Mouse (Mus musculus) limb, embryonic 14.5 days (tissue): ENCODE results near the gene Nrap. TPM values are rescaled to one million over a fixed set of nuclear protein-coding genes. Genes with fewer than 3 reads are reported as not detected.
"Not testable (repeated sequence)": the region's sequence is repeated elsewhere in the genome, so short reads cannot be mapped to it uniquely, and the experiment has no call there.

Experiments used
- ATAC-seq: fragments of 200-750 bp; cut with Nextera tagmentation; 2 replicates; pipeline ENCODE4 v1.8.0; 2017; ENCODE audit warnings: low read depth, moderate number of reproducible peaks, moderate TSS enrichment; ENCODE audit not compliant: low FRiP score
- DNase-seq: peaks from one replicate; pipeline ENCODE4 v3.0.0-alpha.2; 2015; ENCODE audit warnings: low spot score
- H3K27ac ChIP-seq: fragments of 300-500 bp; sonication (generic); replicated peaks from 2 replicates; pipeline ENCODE4 v1.5.1; 2014; ENCODE audit warnings: low read depth, mild to moderate bottlenecking, low read length, moderate library complexity, mixed read lengths
- H3K27me3 ChIP-seq: fragments of 300-500 bp; sonication (generic); 2 replicates; pipeline ENCODE4 v1.6.1; 2014; ENCODE audit warnings: low read length, mixed read lengths; ENCODE audit not compliant: control insufficient read depth, insufficient read depth
- H3K36me3 ChIP-seq: fragments of 300-500 bp; sonication (generic); 2 replicates; pipeline ENCODE4 v1.6.1; 2014; ENCODE audit warnings: mild to moderate bottlenecking, low read length, moderate library complexity, mixed read lengths; ENCODE audit not compliant: control insufficient read depth, insufficient read depth
- H3K4me1 ChIP-seq: fragments of 300-500 bp; sonication (generic); 2 replicates; pipeline ENCODE4 v1.6.1; 2014; ENCODE audit warnings: antibody characterized with exemption, low read length, mixed read lengths; ENCODE audit not compliant: control insufficient read depth, insufficient read depth
- H3K4me2 ChIP-seq: fragments of 300-500 bp; sonication (generic); replicated peaks from 2 replicates; pipeline ENCODE4 v1.6.1; 2014; ENCODE audit warnings: low read depth, mild to moderate bottlenecking, low read length, moderate library complexity; ENCODE audit not compliant: severe bottlenecking
- H3K4me3 ChIP-seq: fragments of 300-500 bp; sonication (generic); replicated peaks from 2 replicates; pipeline ENCODE4 v1.5.1; 2014; ENCODE audit warnings: low read length
- H3K9ac ChIP-seq: fragments of 300-500 bp; sonication (generic); 2 replicates; pipeline ENCODE4 v1.6.1; 2014; ENCODE audit warnings: mild to moderate bottlenecking, low read depth, low read length, moderate library complexity; ENCODE audit not compliant: severe bottlenecking
- H3K9me3 ChIP-seq: fragments of 300-500 bp; sonication (generic); 2 replicates; pipeline ENCODE4 v1.6.1; 2016; ENCODE audit warnings: low read length; ENCODE audit not compliant: control insufficient read depth
- POLR2A ChIP-seq: fragments of 200-500 bp; IDR thresholded peaks from 2 replicates; pipeline ENCODE4 v1.8.0; 2012; ENCODE audit warnings: inconsistent platforms, mild to moderate bottlenecking, moderate library complexity, borderline replicate concordance; ENCODE audit not compliant: insufficient read depth, insufficient read length; ENCODE audit errors: extremely low read depth
- WGBS: fragments of 180-500 bp; shearing (Covaris S2); extraction: QIAGEN DNeasy Blood & Tissue Kit; methylation state at CpG from one replicate; pipeline ENCODE4 v1.1.7; 2014; 5-methylcytosine and 5-hydroxymethylcytosine counted together
- polyA plus RNA-seq, 2 experiments: library from polyadenylated mRNA; depleted of rRNA in 1 of 2; stranded (reverse) in 1 of 2; unstranded in 1 of 2; fragments of >200 nt; fragmentation: Nextera tagmentation in 1 of 2; extraction: Ambion mirVana in 1 of 2; gene quantifications; 2 replicates each; pipeline versions ENCODE4 v1.2.1 to v1.2.3; 2012 to 2014

Gene Nrap
- polyA plus RNA-seq, 2 experiments = 2.1 to 2.8 TPM

DNA sequence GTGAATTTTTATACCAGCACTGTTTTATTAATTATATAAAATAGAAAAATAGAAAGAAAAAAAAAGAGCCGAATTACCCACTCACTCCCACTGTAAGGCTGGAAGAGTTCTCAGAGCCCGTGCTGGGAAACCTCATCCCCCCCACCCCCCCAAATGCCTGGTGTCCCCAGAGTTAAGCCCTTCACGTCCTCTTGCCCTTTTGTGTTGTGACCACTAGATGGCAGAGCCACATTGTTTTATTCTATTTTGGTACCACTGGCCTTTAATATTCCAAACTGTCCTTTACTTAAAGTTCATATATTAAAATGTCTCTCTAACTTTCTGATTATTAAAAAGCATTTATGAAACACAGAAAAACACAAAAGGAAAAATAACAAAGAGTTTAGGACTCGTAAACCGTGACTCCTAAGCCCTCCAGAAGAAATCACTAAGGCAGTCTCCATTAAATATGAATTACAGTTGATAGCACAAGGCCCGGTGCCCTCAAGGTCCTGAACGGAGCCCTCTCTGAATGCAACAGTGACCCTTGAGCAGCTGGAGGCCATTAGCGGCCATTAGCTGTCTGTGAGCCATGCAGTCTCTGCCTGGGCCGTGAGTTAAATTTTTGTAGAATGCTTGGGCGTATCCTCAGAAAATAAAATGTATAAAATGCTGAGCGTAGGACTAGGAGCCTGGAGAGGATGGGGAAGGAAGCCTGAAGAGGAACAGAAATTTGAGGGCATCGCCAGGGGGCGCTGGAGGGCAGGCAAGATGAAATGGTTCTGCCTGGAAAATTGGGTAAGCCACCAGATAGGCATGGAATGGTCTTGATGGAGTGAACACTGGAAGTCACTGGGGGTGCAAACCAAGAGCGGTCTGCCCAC is 32.9 kb upstream of the Nrap start:
- peak; percentile 54; the same call in 1 of the 2 replicates for ATAC-seq
- H3K4me2 ChIP-seq = no peak overlapping the region

DNA sequence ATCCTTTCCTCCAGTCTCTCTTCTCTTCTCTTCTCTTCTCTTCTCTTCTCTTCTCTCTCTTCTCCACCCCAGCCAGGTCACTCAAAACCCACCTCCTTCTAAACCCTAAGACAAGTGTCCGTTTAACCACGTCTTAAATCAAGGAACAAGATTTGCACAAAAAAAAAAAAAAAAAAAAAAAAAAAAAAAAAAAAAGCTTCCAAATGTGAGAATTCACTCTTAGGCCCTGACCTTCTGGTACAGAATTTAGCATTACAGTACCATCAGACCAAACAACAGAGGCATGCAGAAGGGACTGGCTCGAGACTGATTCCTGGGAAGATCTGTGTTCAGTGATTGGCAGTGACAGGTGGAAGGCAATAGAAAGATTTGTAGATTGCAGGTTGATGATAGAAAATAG is 30.5 kb upstream of the Nrap start:
- H3K4me3 ChIP-seq = no peak overlapping the region
- no peaks in the 10 kb centered on the region for H3K27me3 ChIP-seq
- DNase-seq (no peak), ATAC-seq (no peak)
- no peak overlapping the region for H3K27ac ChIP-seq
- H3K36me3 ChIP-seq = no peaks in the 10 kb centered on the region
- no peak overlapping the region for H3K4me2 ChIP-seq
- no peaks in the 10 kb centered on the region for H3K9me3 ChIP-seq
- 84% methylated on average over 3 of the region's 3 CpGs for WGBS
- no peaks in the 10 kb centered on the region for H3K4me1 ChIP-seq
- TF ChIP-seq POLR2A = no peak
- no peak overlapping the region for H3K9ac ChIP-seq

More for the DNA sequence above, 32.9 kb upstream of the Nrap start:
- DNase-seq = peak; percentile 78
- WGBS = 23% methylated on average over 14 of the region's 14 CpGs
- Histone ChIP-seq H3K4me3 (no peak overlapping the region), H3K36me3 (no peaks in the 10 kb centered on the region), H3K9ac (no peak overlapping the region), H3K27ac (no peak overlapping the region), H3K4me1 (no peaks in the 10 kb centered on the region), H3K27me3 (no peaks in the 10 kb centered on the region), H3K9me3 (no peaks in the 10 kb centered on the region)
- TF ChIP-seq POLR2A = no peak

DNA sequence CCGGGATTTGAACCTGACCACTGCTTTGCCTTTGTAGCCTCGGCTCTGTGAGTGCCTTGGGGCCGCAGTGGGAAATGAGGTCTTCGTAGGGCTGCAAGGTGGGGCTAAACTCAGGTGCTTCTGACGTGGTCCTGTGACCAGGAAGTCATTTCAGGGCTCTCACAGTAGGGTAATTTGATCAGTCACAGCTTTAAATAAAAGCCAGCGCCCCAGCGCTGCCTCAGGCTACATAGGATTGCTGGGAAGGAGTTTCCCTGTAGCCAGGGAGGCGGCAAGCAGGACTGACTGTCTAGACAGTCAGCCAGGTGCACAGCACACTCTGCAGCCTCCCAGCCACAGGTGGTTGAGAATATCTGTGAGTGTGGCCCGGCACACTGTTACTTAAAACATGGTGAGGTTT is 29.6 kb upstream of the Nrap start:
- no peak overlapping the region for H3K9ac ChIP-seq

DNA sequence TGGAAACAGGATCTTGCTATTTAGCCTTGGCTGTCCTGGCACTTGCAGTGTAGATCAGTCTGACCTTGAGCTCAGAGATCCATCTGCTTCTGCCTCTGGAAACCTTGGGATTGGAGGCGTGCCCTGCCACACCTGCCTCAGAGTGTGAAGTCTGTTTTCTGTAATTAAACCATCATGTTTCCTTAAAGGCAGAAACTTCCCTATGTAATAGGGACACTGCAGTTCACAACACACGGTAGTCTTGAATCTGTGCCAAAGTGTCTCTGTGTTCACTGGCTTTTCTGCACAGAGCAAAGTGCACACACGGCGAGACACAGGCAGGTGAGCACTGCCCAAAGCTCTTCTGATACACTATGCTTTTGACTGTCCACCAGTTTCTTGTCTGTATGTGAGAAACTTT is 28.6 kb upstream of the Nrap start:
- Histone ChIP-seq H3K9me3 (no peaks in the 10 kb centered on the region), H3K27ac (no peak overlapping the region), H3K9ac (no peak overlapping the region), H3K4me1 (no peaks in the 10 kb centered on the region), H3K4me2 (no peak overlapping the region), H3K4me3 (no peak overlapping the region), H3K27me3 (no peaks in the 10 kb centered on the region), H3K36me3 (no peaks in the 10 kb centered on the region)
- TF ChIP-seq POLR2A = no peak
- no peak for ATAC-seq
- 35% methylated on average over 4 of the region's 4 CpGs for WGBS
- no peak for DNase-seq

More for the DNA sequence above, 29.6 kb upstream of the Nrap start:
- no peak for ATAC-seq
- Histone ChIP-seq H3K9me3 (no peaks in the 10 kb centered on the region), H3K4me1 (no peaks in the 10 kb centered on the region), H3K27me3 (no peaks in the 10 kb centered on the region), H3K4me3 (no peak overlapping the region), H3K27ac (no peak overlapping the region), H3K4me2 (no peak overlapping the region), H3K36me3 (no peaks in the 10 kb centered on the region)
- TF ChIP-seq POLR2A = no peak
- WGBS = 33% methylated on average over 9 of the region's 9 CpGs
- no peak for DNase-seq

DNA sequence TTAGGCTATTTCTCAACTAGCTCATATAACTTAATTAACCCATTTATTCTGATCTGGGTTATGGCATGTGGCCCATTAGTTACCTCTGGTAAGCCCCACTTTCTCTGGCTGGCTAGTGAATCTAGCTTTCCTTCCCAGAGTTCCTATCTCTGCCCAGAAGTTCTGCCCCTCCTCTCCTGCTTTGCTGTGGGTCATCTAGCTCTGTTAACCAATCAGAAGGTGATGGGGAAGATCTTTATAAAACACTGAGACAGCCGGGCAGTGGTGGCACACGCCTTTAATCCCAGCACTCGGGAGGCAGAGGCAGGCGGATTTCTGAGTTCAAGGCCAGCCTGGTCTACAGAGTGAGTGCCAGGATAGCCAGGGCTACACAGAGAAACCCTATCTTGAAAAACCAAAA is 20.0 kb upstream of the Nrap start:
- DNase-seq, H3K4me3 ChIP-seq, H3K4me2 ChIP-seq, H3K9ac ChIP-seq, H3K27ac ChIP-seq, ATAC-seq, H3K9me3 ChIP-seq, H3K4me1 ChIP-seq, H3K27me3 ChIP-seq: not testable (repeated sequence)
- WGBS = 93% methylated on average over 4 of the region's 4 CpGs
- H3K36me3 ChIP-seq = peaks cover 15% of the 10 kb centered on the region

DNA sequence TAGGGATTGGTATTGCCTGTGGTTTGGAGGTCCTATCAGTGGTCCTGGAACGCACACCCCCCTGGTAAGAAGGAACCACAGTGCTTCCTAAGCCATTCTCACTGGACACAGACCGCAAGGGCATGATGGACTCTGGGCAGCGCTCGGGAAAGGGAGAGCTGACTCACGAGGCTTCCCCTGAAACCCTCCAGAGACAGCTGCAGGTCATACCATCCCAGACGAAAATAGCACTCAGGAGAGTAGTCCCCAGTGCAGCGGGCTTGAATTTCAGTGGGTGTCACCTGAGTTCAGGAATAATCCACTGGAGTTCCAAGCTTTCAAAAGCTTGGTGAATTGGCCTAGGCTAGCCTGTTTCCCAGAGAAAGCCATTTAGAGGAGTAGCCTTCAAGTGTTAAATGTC is 16.7 kb upstream of the Nrap start:
- WGBS = 93% methylated on average over 7 of the region's 7 CpGs
- no peaks in the 10 kb centered on the region for H3K27me3 ChIP-seq
- no peak overlapping the region for H3K27ac ChIP-seq
- ATAC-seq (no peak), DNase-seq (no peak)
- no peak overlapping the region for H3K9ac ChIP-seq
- peaks cover 24% of the 10 kb centered on the region for H3K36me3 ChIP-seq
- H3K9me3 ChIP-seq = no peaks in the 10 kb centered on the region
- H3K4me2 ChIP-seq = no peak overlapping the region
- H3K4me3 ChIP-seq = no peak overlapping the region
- peaks cover 2% of the 10 kb centered on the region for H3K4me1 ChIP-seq
- no peak for TF ChIP-seq POLR2A
